In the genomic region with DNA sequence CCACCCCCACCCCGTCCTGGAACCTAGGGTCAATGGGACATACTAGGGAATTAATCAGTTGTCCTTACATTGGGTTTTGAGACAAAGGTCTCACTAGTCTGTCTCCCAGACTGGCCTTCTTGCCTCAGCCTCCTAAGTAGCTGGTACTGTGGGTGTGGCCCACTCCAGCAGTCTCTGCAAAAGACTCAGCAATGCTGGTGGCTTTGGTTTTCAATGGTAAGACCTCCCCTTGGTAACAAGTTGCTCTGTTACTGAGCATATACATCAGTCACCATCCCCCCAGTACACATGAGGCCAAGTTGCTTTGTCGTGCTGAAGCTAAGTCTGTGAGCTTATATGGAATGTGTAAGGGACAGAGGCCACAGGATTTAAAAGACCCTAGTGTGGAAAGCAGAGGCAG, we compare ENCODE assay signal across 22 mouse cellular contexts. TPM values are rescaled to one million over a fixed set of nuclear protein-coding genes. Genes with fewer than 3 reads are reported as not detected.
DNase-seq lines count a peak whose midpoint lies in the region; ATAC-seq lines count a peak whose summit lies in the region.
"Had no signal": no experiment of that assay in that cellular context is flagged by ENCODE, and none has a peak within 500 bp of the region (broad histone marks: within the 10 kb centered on the region; RNA-seq: fewer than 3 reads in every experiment).

No protein-coding gene starts in this region.

- no peak overlapping the region for H3K4me3 ChIP-seq in hindbrain, embryonic 10.5 days
- H3K4me3 ChIP-seq in hindbrain, embryonic 12.5 days, result no peak overlapping the region
- H3K4me3 ChIP-seq in limb, embryonic 10.5 days, result no peak overlapping the region
- H3K4me3 ChIP-seq: embryonic facial prominence, embryonic 10.5 days; embryonic facial prominence, embryonic 12.5 days; forebrain, embryonic 13.5 days; forebrain, embryonic 15.5 days had no signal

- H3K9ac ChIP-seq in hindbrain, embryonic 12.5 days, result no peak overlapping the region
- H3K9ac ChIP-seq: embryonic facial prominence, embryonic 12.5 days; forebrain, embryonic 13.5 days; forebrain, embryonic 15.5 days; forebrain, postnatal 0 days had no signal

- no peaks in the 10 kb centered on the region for H3K36me3 ChIP-seq in hindbrain, embryonic 10.5 days
- no peaks in the 10 kb centered on the region for H3K36me3 ChIP-seq in hindbrain, embryonic 12.5 days
- H3K36me3 ChIP-seq in limb, embryonic 10.5 days, result no peaks in the 10 kb centered on the region
- H3K36me3 ChIP-seq: embryonic facial prominence, embryonic 10.5 days; embryonic facial prominence, embryonic 12.5 days; forebrain, embryonic 15.5 days had no signal

- 0 out of 2 replicates have a peak, but pooled peaks cover 3% of the 10 kb centered on the region for H3K27me3 ChIP-seq in hindbrain, embryonic 10.5 days (ENCODE audit: insufficient read depth, poor library complexity, severe bottlenecking)
- H3K27me3 ChIP-seq in hindbrain, embryonic 12.5 days, result no peaks in the 10 kb centered on the region
- peaks cover 8% of the 10 kb centered on the region; the same call in 1 of the 2 replicates for H3K27me3 ChIP-seq in limb, embryonic 10.5 days (ENCODE audit: low read depth, poor library complexity, severe bottlenecking)
- H3K27me3 ChIP-seq: CH12.LX; forebrain, embryonic 13.5 days; forebrain, embryonic 15.5 days had no signal

- peak overlapping the region; percentile 40; the same call in 1 of the 2 replicates for H3K27ac ChIP-seq in hindbrain, embryonic 10.5 days
- no peak overlapping the region for H3K27ac ChIP-seq in hindbrain, embryonic 12.5 days
- peak overlapping the region; percentile 81; the same call in 1 of the 2 replicates for H3K27ac ChIP-seq in limb, embryonic 10.5 days
- H3K27ac ChIP-seq: embryonic facial prominence, embryonic 10.5 days; embryonic facial prominence, embryonic 12.5 days; forebrain, embryonic 13.5 days; forebrain, embryonic 15.5 days had no signal

- no peak for ATAC-seq in hindbrain, embryonic 12.5 days (ENCODE audit: low FRiP score)
- ATAC-seq: activated CD4-positive, CD25-positive, alpha-beta regulatory T cell, adult 4 months; CD4-positive, CD25-positive, alpha-beta regulatory T cell, adult 4 months; forebrain, embryonic 13.5 days; forebrain, embryonic 15.5 days; forebrain, postnatal 0 days had no signal

- H3K4me2 ChIP-seq in hindbrain, embryonic 12.5 days (replicated peaks), result no peak overlapping the region
- H3K4me2 ChIP-seq: embryonic facial prominence, embryonic 12.5 days; forebrain, embryonic 13.5 days; forebrain, embryonic 15.5 days had no signal

- 80% methylated on average over 2 of the region's 2 CpGs for WGBS in hindbrain, embryonic 10.5 days
- 65% methylated on average over 2 of the region's 2 CpGs for WGBS in hindbrain, embryonic 12.5 days
- WGBS in limb, embryonic 10.5 days, result 69% methylated on average over 2 of the region's 2 CpGs

- no peak for DNase-seq in hindbrain, embryonic 10.5 days (ENCODE audit: low spot score)
- DNase-seq in ES-CJ7 (ENCODE audit: low read depth, low spot score), result peak; percentile 41
- no peak for DNase-seq in limb, embryonic 10.5 days (ENCODE audit: low spot score)
- no peak for DNase-seq in lung, postnatal 36 days
- DNase-seq: adrenal gland, adult 8-10 months; adrenal gland, postnatal 14 days; adrenal gland, postnatal 36 days; B cell, adult 2 months; cerebellum, adult 11-12 months; cerebellum, adult 2 months; cerebellum, adult 9-10 months; cerebellum, postnatal 10 days; cerebellum, postnatal 25 days; forebrain, postnatal 0 days had no signal

- no peaks in the 10 kb centered on the region for H3K4me1 ChIP-seq in hindbrain, embryonic 10.5 days (replicated peaks)
- no peaks in the 10 kb centered on the region for H3K4me1 ChIP-seq in hindbrain, embryonic 12.5 days
- H3K4me1 ChIP-seq in limb, embryonic 10.5 days, result peaks cover 37% of the 10 kb centered on the region
- H3K4me1 ChIP-seq: forebrain, embryonic 13.5 days; forebrain, embryonic 15.5 days had no signal

- H3K9me3 ChIP-seq in hindbrain, embryonic 10.5 days, result no peaks in the 10 kb centered on the region
- H3K9me3 ChIP-seq in hindbrain, embryonic 12.5 days (replicated peaks), result no peaks in the 10 kb centered on the region
- no peaks in the 10 kb centered on the region for H3K9me3 ChIP-seq in limb, embryonic 10.5 days (replicated peaks)
- H3K9me3 ChIP-seq: embryonic facial prominence, embryonic 10.5 days; embryonic facial prominence, embryonic 12.5 days; forebrain, embryonic 13.5 days; forebrain, embryonic 15.5 days had no signal

RNA-seq across cellular contexts. Expression of gene T, which starts 36.3 kb away (rescaled TPM):
- polyA plus RNA-seq in hindbrain, embryonic 10.5 days (2016; fragmentation: Nextera tagmentation; extraction: Ambion mirVana), result 0.54 and 1.2 TPM in 2 replicates
- 0.36 and 1.6 TPM in 2 replicates for polyA plus RNA-seq in hindbrain, embryonic 12.5 days (2016; fragmentation: Nextera tagmentation; extraction: Ambion mirVana)
- polyA plus RNA-seq in limb, embryonic 10.5 days (2016; fragmentation: Nextera tagmentation; extraction: Ambion mirVana), result 0.93 and 1.2 TPM in 2 replicates
- polyA plus RNA-seq: activated CD4-positive, CD25-positive, alpha-beta regulatory T cell, adult 4 months; CD4-positive, CD25-positive, alpha-beta regulatory T cell, adult 4 months had no signal

RNA-seq across cellular contexts. Expression of gene T2, which starts 42.2 kb away (rescaled TPM):
- 0.42 and 0.82 TPM in 2 replicates for polyA plus RNA-seq in hindbrain, embryonic 10.5 days (2016; fragmentation: Nextera tagmentation; extraction: Ambion mirVana)
- polyA plus RNA-seq in hindbrain, embryonic 12.5 days (2016; fragmentation: Nextera tagmentation; extraction: Ambion mirVana), result 0.77 and 0.96 TPM in 2 replicates
- 0.75 and 1.1 TPM in 2 replicates for polyA plus RNA-seq in limb, embryonic 10.5 days (2016; fragmentation: Nextera tagmentation; extraction: Ambion mirVana)
